Mouse (Mus musculus): Measurements from ENCODE around the gene Ttll11.

The Ttll11 gene

DNA sequence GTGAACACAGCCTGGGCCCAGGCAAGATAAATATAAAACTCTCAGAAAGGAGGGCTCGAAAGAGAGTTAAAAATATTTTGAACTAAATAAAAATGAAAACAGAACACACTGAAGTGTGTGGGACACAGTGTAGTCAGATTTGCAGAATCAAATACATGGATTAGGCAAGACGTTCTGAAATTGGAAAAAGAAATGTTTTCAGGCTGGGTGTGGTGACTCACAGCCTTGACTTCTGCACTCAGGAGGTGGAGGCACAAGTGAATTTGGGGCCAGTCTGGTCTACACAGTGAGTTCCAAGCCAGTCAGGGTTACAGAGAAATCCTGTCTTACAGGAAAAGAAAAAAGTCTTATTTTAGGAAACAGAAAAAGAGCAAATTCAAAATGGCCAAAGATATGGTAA lies 209.2 kb downstream of the Ttll11 start:
- POLR2A ChIA-PET: no interaction called here
- CTCF ChIA-PET: interaction anchor here in 1 of 4 experiments (0.7 kb wide), 1 partner anchor 141 kb away, joined by 3 read pairs; no protein-coding TSS in a partner anchor

DNA sequence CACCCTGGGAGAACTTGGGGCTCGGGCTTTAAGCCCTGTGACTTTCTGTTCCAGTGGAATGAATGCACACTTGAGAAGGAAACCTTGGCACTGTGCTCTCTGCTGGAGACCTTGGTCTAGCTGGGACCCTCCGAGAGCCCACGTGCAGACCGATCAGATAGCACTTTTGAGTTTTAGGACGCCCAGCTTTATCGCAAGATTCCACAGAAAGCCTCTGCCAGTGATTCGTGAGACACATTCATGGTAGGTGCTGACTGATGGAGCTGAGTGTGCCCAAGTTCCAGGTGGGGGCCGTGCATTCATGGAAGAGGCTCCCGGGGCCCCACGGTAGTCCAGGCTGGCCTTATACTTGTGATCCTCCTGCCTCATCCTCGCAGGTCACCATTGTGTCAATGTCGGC lies 210.3 kb downstream of the Ttll11 start:
- CTCF ChIA-PET: no interaction called here

DNA sequence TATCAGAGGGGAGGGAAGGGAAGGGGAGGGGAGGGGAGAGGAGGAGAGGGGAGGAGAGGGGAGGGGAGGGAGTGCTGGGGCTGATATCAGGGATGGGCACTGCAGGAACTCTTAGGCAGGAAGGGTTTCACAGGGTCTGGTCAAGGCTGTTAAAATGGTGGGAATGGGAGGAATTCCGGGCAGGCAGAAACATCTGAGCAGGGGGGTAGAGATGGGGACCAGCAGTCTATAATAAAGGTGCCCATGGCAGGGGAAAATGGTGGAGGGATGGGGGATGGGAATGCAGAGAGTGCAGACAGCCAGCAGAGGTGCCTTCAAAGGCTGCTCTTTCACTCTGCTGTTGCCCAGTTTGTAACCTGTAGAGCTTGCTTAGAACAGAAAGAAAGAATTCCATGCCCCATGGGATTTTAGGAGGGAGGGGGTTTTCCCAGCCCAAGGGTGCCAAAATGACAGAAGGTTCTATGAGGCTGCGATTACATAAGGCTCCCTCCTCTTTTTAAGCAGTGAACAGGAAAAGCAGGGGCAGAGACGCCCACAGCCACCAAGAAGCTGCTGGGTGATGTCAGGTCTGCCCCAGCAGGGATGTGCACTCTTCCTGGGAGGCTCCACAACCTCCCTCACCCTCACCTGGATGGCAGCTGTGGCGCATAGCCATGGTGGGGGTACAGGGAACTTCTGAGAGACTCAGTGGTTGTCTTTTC lies 211.0 kb downstream of the Ttll11 start:
- POLR2A ChIA-PET: no interaction called here
- CTCF ChIA-PET: no interaction called here

More for the DNA sequence above, 210.3 kb downstream of the Ttll11 start:
- POLR2A ChIA-PET: interaction anchor here in 2 of 4 experiments (0.5 to 0.9 kb wide), 3 partner anchors 112 to 487 kb away, joined by 3 read pairs; no protein-coding TSS in a partner anchor

DNA sequence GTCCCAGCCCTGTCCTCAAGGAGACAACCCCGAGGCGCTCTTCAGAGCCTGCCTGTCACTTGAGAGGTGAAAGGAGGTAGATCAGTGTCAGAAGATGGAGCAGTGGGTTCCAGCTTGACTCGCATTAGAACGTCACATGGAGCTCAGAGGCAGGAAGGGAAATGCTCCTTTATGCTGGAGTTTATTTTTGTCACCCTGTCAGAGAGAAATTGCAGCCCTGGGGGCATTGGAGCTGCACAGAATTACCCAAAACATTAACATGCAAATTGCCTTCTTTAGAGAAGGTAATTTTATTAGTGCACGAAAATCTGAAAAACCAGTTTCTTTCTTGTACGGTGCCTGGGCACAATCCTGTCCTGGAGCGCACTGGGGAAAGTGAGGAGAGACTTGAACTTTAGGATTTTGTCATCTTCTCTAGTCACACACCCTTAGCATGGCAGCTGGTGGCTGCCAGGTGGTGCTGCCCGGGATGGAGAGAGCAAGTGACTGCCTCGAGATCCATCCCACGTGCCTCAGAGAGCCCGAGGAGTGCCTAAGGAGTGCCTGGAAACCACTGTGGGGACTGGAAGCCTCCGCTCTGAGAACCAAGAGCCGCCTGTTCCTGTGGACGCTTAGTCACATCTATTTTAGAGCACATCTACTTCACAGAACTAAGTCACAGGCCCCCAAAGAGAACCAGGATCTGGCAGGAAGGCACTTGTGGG lies 211.7 kb downstream of the Ttll11 start:
- ChIA-PET CTCF (interaction anchor here in 2 of 4 experiments (0.5 to 0.6 kb wide), 2 partner anchors 138 to 222 kb away, joined by 3 to 7 read pairs; no protein-coding TSS in a partner anchor), POLR2A (no interaction called here)

DNA sequence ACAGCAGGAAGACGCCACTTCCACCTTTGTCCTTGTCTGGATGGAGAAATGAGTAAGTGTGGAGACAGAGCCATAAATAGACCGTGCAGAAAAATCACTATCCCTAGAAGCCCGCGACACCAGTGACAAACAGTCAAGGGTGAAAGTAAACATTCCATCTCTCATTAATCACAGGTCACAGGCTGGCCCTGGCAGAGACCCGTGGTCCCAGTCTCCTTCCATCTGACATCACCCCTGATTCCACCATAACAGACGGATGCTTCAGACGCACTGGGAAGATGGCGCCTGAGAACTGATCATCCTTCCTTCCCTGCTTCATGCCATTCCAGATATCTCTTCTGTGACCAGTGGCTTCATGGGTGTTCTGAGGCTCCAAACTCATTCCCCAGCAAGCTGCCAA lies 215.4 kb downstream of the Ttll11 start:
- POLR2A ChIA-PET: no interaction called here
- CTCF ChIA-PET: no interaction called here

DNA sequence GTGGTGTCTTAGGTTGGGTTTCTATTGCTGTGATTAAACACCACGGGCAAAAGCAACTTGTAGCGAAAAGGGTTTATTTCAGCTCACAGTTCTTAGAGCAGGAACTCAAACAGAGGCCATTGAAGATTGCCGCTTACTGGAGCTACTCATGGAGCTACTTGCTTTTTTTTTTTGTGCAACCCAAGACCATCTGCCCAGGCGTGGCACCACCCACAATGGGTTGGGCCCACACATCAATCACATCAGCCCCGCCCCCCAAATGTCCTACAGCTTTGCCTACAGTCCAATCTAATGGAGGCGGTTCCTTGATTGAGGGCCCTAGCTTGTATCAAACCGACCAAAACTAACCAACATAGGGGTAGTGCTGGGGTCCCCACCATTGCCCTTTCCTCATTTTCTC lies 215.9 kb downstream of the Ttll11 start:
- POLR2A ChIA-PET: interaction anchor here in 1 of 4 experiments (0.7 kb wide), 1 partner anchor 154 kb away, joined by 4 read pairs; no protein-coding TSS in a partner anchor

DNA sequence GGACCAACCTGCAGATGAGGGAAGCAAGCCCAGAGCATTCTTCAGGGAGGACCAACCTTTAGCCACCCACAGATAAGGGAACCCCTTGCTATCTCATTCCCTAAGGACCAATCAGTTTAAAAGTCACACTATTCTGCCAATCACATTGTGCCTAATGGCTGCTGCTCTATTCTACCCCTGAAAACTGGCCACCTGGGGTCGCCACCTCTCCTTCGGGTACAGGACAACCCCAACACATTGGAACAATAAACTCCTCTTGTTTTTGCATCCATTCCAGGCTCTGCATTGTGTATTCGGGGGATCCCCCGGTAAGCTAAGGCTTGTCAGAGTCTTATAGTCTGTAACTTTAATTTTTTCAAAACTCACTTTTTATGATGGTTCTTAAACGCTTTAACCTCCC lies 218.3 kb downstream of the Ttll11 start:
- POLR2A ChIA-PET: no interaction called here
- CTCF ChIA-PET: interaction anchor here in 1 of 4 experiments (0.6 kb wide), 1 partner anchor 169 kb away, joined by 4 read pairs; no protein-coding TSS in a partner anchor

More for the DNA sequence above, 215.9 kb downstream of the Ttll11 start:
- CTCF ChIA-PET: interaction anchor here in 2 of 4 experiments (0.5 to 0.6 kb wide), 2 partner anchors 148 to 220 kb away, joined by 3 to 4 read pairs; no protein-coding TSS in a partner anchor

DNA sequence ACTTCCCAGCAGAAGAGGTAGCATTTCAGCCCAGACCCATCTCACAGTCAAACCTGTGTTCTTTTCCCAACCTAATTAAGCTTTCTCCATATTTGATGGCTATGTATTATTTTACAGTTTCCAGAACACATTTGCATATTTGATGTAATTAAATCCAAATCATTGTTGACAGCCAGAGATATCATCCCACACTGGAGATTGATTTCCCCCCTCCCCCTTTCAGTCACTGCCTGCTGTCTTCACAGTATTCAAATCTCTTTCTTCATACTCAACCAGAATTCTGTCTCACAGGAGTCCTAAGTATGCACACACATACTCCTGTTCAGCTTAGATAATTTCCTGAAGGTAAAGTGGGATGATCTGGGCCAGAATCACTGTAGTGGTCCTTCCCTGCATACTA lies 218.8 kb downstream of the Ttll11 start:
- ChIA-PET CTCF (interaction anchor here in 2 of 4 experiments (0.5 to 1.1 kb wide), 3 partner anchors 15 to 170 kb away, joined by 3 to 4 read pairs (median 3); no protein-coding TSS in a partner anchor), POLR2A (interaction anchor here in 1 of 4 experiments (1.5 kb wide), 1 partner anchor 37 kb away, joined by 4 read pairs; no protein-coding TSS in a partner anchor)

DNA sequence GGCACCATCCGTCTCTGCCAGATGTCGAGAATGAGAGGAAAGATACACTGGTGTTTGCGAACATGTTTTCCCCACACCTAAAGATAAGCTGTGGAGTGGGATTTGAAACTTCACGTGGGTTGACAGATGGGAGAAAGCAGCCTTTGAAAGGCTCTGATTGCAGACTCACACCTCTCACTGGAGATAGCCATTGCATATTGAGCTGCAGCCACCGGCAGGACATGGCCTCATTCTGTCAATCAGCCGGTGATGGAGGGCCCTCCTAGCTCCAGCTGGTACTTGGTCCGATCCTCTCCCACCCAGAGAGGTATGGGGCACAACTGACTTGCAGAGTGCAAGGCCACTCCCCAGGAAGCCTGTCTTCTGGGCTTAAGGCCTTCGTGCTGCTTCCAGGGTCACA lies 219.4 kb downstream of the Ttll11 start:
- CTCF ChIA-PET: interaction anchor here in 1 of 4 experiments (0.5 to 1.1 kb wide), 2 partner anchors 14 to 171 kb away, joined by 3 read pairs; no protein-coding TSS in a partner anchor
- POLR2A ChIA-PET: interaction anchor here in 1 of 4 experiments (1.5 kb wide), 1 partner anchor 37 kb away, joined by 4 read pairs; no protein-coding TSS in a partner anchor

DNA sequence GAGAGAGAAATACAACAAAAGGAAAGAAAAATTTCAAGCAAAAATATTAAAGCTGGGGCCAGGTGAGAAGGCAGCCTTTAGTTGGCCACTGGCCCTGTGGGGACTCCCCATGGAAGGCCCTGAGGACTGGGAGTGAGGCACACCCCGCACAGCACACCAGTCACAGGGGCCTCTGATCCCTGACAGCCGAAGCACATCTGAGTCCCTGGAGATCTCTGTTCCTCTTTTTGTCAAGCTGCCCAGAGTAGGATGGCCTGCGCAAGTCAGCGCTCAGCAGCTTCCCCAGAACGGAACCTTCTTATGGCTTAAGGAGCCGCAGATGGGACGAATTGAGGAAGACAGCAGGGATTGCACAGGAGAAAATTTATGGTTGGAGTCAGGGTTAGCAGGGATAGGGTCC lies 223.2 kb downstream of the Ttll11 start:
- POLR2A ChIA-PET: no interaction called here

DNA sequence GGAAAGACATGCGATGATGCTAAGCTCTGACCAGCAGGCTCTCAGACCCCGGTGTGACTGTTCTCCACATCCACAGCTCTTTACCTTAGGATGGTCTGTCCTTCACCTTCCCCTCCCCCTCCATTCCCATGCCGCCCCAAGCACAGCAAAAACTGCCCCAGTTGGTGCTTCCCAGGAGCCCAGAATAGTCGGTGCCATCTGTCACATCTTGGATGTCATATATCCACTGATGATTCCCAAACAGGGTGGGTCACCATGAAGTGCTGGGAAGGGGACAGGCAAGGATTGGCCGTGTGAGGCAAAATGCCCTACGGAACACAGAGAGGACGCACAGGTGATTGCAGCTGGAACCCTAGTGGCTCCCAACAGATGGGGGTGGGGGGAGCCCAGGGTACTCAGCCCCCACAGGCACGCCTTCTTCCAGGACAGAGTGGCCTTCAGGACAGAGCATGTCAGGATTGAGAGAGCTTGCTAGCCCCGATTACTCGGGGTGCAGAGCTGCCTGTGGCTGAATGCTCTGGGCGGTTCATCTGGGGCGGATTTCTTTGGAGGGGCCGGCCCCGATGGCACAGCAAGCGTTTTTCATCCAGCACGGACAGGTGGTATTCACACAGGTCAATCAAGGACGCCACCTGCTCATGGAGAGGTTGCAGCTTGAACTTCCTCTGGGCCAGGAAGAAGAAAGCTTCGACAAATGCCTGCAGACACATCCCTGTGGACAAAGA lies 227.8 kb downstream of the Ttll11 start:
- ChIA-PET CTCF (interaction anchor here in 1 of 4 experiments (0.6 kb wide), 1 partner anchor 36 kb away, joined by 4 read pairs; no protein-coding TSS in a partner anchor), POLR2A (no interaction called here)

More for the DNA sequence above, 223.2 kb downstream of the Ttll11 start:
- CTCF ChIA-PET: interaction anchor here in 1 of 4 experiments (0.9 kb wide), 1 partner anchor 359 kb away, joined by 3 read pairs; no protein-coding TSS in a partner anchor

DNA sequence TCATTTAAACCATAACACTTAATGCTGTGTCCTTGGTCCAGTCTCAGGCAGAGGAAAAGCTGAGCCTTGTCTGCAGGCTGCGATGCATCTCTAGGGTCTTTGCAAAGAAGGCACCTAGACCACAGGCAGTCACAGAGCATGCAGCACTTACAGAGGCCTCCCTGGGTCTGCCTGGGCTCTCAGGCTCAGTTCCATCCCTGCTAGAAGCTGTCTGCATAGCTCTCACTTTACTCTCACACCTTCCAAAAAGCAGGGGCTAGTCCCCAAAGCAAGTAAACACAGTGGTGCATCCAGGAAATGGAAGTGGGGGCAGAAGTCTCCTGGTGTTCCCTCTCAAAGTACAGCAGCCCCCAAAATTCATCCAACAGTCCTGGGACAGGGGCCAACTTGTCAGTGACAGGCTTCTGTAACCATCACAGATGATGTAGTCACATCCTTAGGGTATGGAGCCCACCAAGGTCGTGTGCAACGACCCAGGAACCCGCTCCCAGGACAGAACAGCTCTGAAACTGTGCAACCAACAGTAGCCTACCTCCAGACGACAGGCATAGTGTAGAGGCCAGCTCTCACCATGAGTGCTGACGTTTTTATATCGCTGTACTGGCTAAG lies 229.1 kb downstream of the Ttll11 start:
- POLR2A ChIA-PET: interaction anchor here in 1 of 4 experiments (2.1 kb wide), 1 partner anchor 11 kb away, joined by 5 read pairs; no protein-coding TSS in a partner anchor

DNA sequence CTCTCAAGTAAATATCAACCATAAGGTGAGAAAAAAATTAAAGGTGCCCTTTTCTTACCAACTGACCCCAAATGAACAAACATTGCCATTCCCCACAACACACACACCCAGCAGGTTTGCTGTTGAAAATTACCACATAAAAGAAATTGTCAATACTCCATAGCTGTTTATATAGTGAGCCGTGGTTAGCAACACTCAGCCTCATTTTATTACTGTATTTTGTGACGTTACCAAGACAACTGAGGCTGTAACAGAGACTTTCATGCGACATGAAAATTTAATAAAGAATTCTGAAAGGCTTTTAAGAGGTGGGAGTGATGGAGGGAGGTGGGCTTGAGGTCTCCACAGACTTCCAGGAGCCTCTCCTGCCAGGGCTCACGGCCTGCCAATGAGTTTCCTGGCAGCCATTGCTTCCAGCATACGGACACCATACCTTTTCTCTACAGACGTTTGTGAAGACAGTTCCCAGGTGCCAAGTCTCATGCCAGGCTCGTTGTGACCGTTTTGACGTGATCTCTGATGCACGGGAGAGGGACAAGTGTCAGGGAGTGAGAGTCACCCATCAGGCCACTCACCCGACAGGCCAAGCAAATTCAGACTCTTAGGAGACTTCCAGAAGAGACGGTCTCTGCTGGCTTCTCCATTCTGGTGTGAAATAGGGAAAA lies 232.2 kb downstream of the Ttll11 start:
- ChIA-PET POLR2A (no interaction called here), CTCF (interaction anchor here in 3 of 4 experiments (0.6 kb wide), 3 partner anchors 24 to 821 kb away, joined by 3 read pairs; no protein-coding TSS in a partner anchor)

More for the DNA sequence above, 229.1 kb downstream of the Ttll11 start:
- CTCF ChIA-PET: no interaction called here

DNA sequence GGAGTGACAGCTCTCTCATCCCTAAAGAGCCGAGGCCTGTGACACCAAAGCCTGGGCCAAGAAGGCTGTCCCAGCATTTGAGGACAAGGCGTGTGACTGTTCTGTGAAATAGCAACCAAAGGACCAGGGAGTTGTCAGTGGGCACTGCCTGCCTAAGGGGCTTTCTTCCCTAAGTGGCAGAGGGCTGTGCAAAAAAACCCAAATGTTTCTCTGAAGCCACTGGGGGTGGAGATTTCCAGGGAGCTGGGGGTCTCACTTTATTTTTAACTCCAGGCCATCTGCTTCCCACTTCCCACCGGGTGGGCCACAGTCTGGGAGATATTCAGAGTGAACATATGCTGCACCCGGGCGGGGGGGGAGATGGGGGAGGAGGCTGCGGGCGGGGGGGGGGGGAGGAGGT lies 233.1 kb downstream of the Ttll11 start:
- ChIA-PET POLR2A (no interaction called here), CTCF (interaction anchor here in 1 of 4 experiments (0.7 kb wide), 1 partner anchor 14 kb away, joined by 3 read pairs; no protein-coding TSS in a partner anchor)

DNA sequence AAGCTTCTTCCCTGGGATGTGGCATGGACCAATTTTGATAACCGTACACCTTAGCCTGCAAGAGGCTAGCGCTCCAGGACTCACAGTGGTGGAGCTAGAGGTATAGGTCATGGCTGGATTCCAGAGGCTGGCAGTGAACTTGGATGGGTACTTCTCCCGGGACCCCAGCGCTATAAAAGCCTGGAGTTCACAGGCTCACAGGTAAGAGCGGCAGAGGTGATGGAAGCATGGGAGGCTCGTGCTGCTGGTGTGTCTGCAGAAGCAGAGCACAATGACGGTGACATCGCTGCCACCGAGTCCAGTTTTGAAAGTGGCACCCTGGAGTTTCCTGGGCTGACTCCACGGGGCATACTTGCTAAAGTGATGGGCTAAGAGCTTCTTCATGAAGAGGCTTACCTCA lies 233.8 kb downstream of the Ttll11 start:
- ChIA-PET CTCF (interaction anchor here in 3 of 4 experiments (0.6 to 1.5 kb wide), 4 partner anchors 15 to 504 kb away, joined by 3 to 5 read pairs (median 4); no protein-coding TSS in a partner anchor), POLR2A (interaction anchor here in 1 of 4 experiments (0.6 kb wide), 1 partner anchor 209 kb away, joined by 3 read pairs; no protein-coding TSS in a partner anchor)

DNA sequence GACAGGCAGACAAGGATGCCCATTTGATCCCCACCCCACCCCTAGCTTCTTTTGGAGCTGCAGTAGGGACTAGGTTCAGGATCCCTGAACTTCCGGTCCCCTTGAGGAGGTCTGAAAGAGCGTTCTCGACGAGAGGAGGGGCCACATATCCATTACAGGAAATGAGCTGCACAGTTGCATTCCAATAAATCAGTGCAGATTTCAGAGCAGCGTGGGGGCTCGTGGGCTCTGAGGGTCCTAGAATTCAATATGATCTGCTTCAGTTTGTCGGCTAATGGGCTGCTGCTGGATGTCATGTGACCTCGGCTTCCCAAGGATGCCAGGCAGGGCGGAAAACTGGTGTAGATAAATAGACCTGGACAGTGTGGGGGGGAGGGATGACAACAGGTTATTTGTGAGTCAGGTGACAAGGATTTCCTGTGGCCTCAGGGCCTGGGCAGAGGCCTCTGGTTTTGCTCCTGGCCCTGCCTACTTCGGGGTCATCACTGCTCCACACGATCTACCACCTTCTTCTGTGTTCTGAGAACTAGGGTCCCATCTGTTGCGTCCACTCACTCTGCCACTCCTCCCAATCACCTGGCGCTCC lies 240.0 kb downstream of the Ttll11 start:
- ChIA-PET POLR2A (interaction anchor here in 2 of 4 experiments (0.7 to 1.4 kb wide), 6 partner anchors 9 to 1964 kb away, joined by 3 to 5 read pairs (median 3); partner anchors contain the start of gene Strbp (in 1 of the 2)), CTCF (no interaction called here)

DNA sequence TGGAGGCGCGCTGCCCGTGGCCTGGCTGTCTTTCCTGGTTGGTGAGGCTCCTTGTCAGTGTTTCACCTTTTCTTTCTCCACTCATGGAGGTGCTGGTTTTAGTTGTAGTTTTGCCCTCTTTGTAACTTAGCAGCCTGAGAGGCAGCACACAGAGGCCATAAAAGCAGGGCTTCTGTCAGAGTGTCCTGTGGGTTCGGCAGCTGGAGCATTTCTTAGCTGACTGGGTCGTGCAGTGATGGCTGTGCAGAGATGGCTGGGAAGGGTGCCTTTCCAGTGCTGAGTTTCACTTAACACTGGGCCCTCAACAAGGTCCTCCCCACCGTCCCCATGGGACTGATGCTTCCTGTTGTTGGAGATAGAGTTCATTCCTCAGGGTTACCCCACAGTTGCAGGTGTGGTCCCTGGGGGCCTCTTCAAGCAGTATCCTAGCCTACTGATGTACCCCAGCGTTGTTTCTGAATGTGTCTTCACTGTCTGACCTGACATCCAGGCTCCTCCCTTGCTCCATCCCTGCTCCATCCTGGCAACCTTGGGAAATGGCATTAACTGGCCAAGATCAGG lies 242.2 kb downstream of the Ttll11 start:
- CTCF ChIA-PET: interaction anchor here in 1 of 4 experiments (0.6 kb wide), 1 partner anchor 192 kb away, joined by 4 read pairs; no protein-coding TSS in a partner anchor

More for the DNA sequence above, 242.2 kb downstream of the Ttll11 start:
- POLR2A ChIA-PET: interaction anchor here (0.7 to 1.5 kb wide), 4 partner anchors 18 to 211 kb away, joined by 3 to 5 read pairs (median 4); no protein-coding TSS in a partner anchor
